Mouse (Mus musculus) liver, postnatal 0 days (tissue): ENCODE measurements around the gene Slc7a6os.

Experiments used
- CTCF ChIP-seq: sonication (generic); IDR thresholded peaks from 2 replicates; pipeline ENCODE4 v1.5.1; 2016; ENCODE audit warnings: antibody characterized with exemption, low read depth
- EP300 ChIP-seq: IDR thresholded peaks from 2 replicates; pipeline ENCODE4 v1.6.1; 2016; ENCODE audit warnings: antibody characterized with exemption, low read depth, mild to moderate bottlenecking

GRCm38 (mm10) chr8:106213959-106214358 is 3.2 kb upstream of the Slc7a6os start:
- TF ChIP-seq CTCF (no peak), EP300 (no peak)
